Mouse (Mus musculus) forebrain, embryonic 15.5 days (tissue): ENCODE data around the gene Mst1. TPM values are rescaled to one million over a fixed set of nuclear protein-coding genes. Genes with fewer than 3 reads are reported as not detected.

Experiments
- ATAC-seq: fragments of 200-750 bp; cut with Nextera tagmentation; replicated peaks from 2 replicates; pipeline ENCODE4 v1.8.0; 2017; ENCODE audit warnings: mild to moderate bottlenecking, moderate TSS enrichment, moderate library complexity
- H3K27ac ChIP-seq: fragments of 300-500 bp; sonication (generic); replicated peaks from 2 replicates; pipeline ENCODE4 v1.5.1; 2015; ENCODE audit warnings: mild to moderate bottlenecking, inconsistent platforms
- H3K27me3 ChIP-seq: fragments of 300-500 bp; sonication (generic); 2 replicates; pipeline ENCODE4 v1.6.1; 2015; ENCODE audit warnings: inconsistent platforms
- H3K36me3 ChIP-seq: fragments of 300-500 bp; sonication (generic); 2 replicates; pipeline ENCODE4 v1.6.1; 2015; ENCODE audit warnings: mild to moderate bottlenecking, inconsistent platforms
- H3K4me1 ChIP-seq: fragments of 300-500 bp; sonication (generic); 2 replicates; pipeline ENCODE4 v1.6.1; 2015; ENCODE audit warnings: inconsistent platforms
- H3K4me2 ChIP-seq: fragments of 300-500 bp; sonication (generic); replicated peaks from 2 replicates; pipeline ENCODE4 v1.6.1; 2015; ENCODE audit warnings: mild to moderate bottlenecking, inconsistent platforms
- H3K4me3 ChIP-seq: fragments of 300-500 bp; sonication (generic); 2 replicates; pipeline ENCODE4 v1.5.1; 2015; ENCODE audit warnings: mild to moderate bottlenecking, inconsistent platforms
- H3K9ac ChIP-seq: fragments of 300-500 bp; sonication (generic); replicated peaks from 2 replicates; pipeline ENCODE4 v1.6.1; 2015; ENCODE audit warnings: mild to moderate bottlenecking, inconsistent platforms
- H3K9me3 ChIP-seq: fragments of 300-500 bp; sonication (generic); 2 replicates; pipeline ENCODE4 v1.6.1; 2016; ENCODE audit warnings: inconsistent platforms
- WGBS: fragments of 180-500 bp; shearing (Covaris S2); methylation state at CpG from one replicate; pipeline ENCODE4 v1.1.7; 2015; ENCODE audit warnings: mixed read lengths; 5-methylcytosine and 5-hydroxymethylcytosine counted together
- microRNA-seq: library from miRNA; unstranded; fragments of <30 nt; microRNA quantifications from one replicate; pipeline ENCODE4, GENCODE M21; 2016
- polyA plus RNA-seq: library from polyadenylated mRNA; unstranded; fragments of >200 nt; fragmentation: Nextera tagmentation; extraction: Ambion mirVana; gene quantifications from 2 replicates; pipeline ENCODE4 v1.2.1, GENCODE M21; 2015

Mst1 gene
- polyA plus RNA-seq, 1 experiment from 2014 or later = not detected

DNA sequence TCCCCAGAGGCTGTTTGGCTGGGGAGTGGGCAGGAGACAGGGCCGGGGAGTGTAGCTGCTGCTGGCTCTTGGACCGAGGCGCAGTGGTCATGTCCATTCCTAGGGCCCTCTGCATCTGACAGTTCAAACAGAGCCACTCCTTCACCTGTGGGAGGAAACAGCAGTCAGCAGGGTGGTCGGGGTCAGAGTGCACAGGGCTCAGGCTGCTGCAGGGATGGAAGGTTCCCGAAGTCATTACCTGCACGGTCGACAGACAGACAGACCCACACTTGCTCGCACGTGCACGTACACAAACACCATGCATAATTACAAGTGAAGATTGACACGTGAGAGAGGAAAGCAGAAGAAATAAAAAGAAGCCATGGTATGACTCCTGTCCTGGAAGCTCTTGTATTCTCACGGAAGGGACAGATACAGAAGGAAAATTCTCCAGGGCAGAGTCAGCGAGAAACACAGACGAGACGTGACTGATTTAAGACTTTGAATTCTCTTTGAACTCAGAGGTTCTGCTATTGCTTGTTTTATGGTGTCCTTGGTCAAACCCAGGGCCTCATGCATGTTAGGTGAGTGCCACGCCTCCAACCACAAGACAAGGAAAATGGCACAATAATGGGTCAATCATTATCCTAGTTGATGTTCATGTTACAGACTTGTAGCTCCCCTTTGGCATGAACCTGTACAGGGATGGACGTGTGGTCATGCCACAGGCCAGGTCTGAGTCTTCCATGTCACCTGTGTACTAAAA is 46.4 kb downstream of the Mst1 start:
- Histone ChIP-seq H3K27me3 (no peaks in the 10 kb centered on the region), H3K4me2 (no peak overlapping the region), H3K9me3 (no peaks in the 10 kb centered on the region), H3K4me1 (no peaks in the 10 kb centered on the region), H3K27ac (no peak overlapping the region), H3K36me3 (peaks cover 9% of the 10 kb centered on the region; the same call in 1 of the 2 replicates), H3K9ac (no peak overlapping the region), H3K4me3 (no peak overlapping the region)
- 87% methylated on average over 17 of the region's 17 CpGs for WGBS
- ATAC-seq = no peak

DNA sequence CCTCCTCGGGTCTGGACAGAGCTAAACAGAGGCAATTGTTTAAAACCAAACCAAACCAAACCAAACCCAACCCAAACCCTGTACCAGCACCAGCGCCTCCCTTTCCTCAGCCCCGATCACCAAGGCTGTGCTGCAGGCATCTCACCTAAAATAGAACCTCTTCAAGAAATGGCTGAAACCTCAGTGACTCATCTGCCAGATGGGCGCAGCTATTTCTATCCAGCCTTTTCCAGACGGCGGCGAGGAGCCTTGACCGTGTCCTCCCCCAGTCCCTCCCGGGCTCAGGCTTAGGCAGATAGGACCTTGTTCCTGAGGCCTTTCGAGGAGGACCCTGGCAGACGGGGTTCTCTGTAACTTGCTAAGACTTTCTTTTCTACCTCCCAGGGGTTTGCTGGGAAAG is 48.0 kb downstream of the Mst1 start:
- H3K4me1 ChIP-seq = no peaks in the 10 kb centered on the region
- H3K36me3 ChIP-seq = peaks cover 9% of the 10 kb centered on the region; the same call in 1 of the 2 replicates
- H3K9me3 ChIP-seq = no peaks in the 10 kb centered on the region
- ATAC-seq = no peak
- H3K4me2 ChIP-seq = no peak overlapping the region
- WGBS = 88% methylated on average over 11 of the region's 11 CpGs
- H3K27me3 ChIP-seq = no peaks in the 10 kb centered on the region
- no peak overlapping the region for H3K27ac ChIP-seq
- no peak overlapping the region for H3K9ac ChIP-seq
- no peak overlapping the region for H3K4me3 ChIP-seq

DNA sequence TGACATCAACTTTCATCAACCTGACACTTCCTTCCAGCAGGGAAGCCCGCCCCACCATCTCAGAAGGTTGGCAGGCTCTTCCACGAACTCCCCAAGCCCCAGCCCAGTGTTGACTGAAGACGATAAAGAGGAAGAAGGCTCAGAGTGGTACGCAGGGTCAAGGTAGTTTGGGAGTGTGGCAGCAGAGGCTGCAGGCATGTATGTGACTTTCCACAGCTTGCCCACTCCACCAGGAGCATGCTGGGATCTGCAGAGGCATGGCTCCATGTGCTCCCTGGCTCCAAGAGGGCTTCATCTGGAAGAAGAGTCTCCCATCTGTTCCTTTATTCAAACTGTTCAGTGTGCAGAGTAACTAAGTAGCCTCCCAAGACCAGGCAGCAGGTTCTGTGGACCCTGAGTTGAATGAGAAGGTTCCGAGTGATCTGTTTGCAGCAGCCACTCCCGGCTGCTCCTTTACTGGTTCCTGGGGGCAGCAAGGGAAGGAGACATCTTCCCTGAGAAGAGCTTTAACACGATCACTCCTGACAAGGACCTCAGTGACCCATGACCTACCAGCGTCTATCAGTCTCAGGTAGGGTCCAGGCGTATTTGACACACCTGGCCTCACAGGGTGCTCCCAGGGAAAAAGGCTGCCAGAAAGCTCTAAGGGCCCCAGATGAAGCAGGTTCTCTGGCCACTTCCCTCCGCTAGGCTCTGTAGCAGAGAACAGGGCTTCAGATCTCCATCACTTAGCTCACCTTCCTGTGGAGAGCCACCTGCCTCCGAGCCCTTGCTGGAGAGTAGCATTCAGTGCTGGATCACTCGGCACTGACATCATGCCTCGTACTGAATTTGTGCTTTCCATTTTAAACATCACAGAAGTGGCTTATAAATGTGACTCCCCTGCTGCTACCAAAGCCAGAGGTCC is 49.1 kb downstream of the Mst1 start:
- H3K36me3 ChIP-seq = peaks cover 9% of the 10 kb centered on the region; the same call in 1 of the 2 replicates
- no peak for ATAC-seq
- WGBS = 84% methylated on average over 13 of the region's 13 CpGs

DNA sequence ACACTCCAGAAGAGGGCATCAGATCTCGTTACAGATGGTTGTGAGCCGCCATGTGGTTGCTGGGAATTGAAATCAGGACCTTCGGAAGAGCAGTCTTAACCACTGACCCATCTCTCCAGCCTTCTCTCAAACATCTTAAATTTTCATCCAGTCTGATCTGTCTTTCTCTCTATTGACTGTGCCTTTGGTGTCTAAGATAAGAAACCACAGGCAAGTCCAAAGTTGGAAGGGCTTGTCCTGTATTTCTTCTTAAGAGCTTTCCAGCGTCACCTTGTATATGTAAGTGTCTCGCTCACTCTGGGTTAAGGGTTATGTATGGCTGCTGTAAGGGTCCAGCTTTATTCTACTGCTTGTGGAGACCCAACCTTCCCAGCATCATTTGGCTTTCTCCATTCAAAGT is 51.3 kb downstream of the Mst1 start:
- H3K4me3 ChIP-seq = no peak overlapping the region
- no peaks in the 10 kb centered on the region for H3K4me1 ChIP-seq
- no peak overlapping the region for H3K4me2 ChIP-seq
- H3K9ac ChIP-seq = no peak overlapping the region
- no peak for ATAC-seq
- no peaks in the 10 kb centered on the region for H3K9me3 ChIP-seq
- H3K36me3 ChIP-seq = no peaks in the 10 kb centered on the region
- WGBS = 90% methylated on average over 5 of the region's 5 CpGs
- no peaks in the 10 kb centered on the region for H3K27me3 ChIP-seq
- H3K27ac ChIP-seq = no peak overlapping the region

More for the DNA sequence above, 49.1 kb downstream of the Mst1 start:
- Histone ChIP-seq H3K4me3 (no peak overlapping the region), H3K9me3 (no peaks in the 10 kb centered on the region), H3K4me2 (no peak overlapping the region), H3K4me1 (no peaks in the 10 kb centered on the region), H3K9ac (no peak overlapping the region), H3K27ac (no peak overlapping the region), H3K27me3 (no peaks in the 10 kb centered on the region)

DNA sequence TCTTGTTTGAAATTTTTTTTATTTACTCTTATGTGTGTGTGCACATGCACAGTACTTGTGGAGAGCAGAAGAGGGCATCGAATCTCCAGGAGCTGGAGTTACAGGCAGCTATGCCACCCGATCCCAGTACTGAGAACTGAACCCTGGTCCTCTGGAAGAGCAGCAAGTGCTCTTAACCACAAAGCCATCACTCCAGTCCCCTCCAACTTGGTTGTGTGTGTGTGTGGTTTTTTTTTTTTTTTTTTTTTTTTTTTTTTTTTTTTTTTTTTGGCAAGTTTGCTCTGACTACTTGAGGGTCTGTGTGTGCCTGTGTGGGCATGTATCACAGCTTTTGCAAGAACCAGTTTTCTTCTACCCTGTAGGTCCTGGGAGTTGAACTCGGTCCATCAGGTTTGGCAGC is 52.1 kb downstream of the Mst1 start:
- no peaks in the 10 kb centered on the region; the same call in 1 of the 2 replicates for H3K36me3 ChIP-seq
- H3K27me3 ChIP-seq = no peaks in the 10 kb centered on the region
- H3K4me3 ChIP-seq = no peak overlapping the region
- no peaks in the 10 kb centered on the region for H3K4me1 ChIP-seq
- 96% methylated on average over 3 of the region's 3 CpGs for WGBS
- H3K4me2 ChIP-seq = no peak overlapping the region
- no peak for ATAC-seq
- H3K9ac ChIP-seq = no peak overlapping the region
- no peaks in the 10 kb centered on the region for H3K9me3 ChIP-seq
- H3K27ac ChIP-seq = no peak overlapping the region

DNA sequence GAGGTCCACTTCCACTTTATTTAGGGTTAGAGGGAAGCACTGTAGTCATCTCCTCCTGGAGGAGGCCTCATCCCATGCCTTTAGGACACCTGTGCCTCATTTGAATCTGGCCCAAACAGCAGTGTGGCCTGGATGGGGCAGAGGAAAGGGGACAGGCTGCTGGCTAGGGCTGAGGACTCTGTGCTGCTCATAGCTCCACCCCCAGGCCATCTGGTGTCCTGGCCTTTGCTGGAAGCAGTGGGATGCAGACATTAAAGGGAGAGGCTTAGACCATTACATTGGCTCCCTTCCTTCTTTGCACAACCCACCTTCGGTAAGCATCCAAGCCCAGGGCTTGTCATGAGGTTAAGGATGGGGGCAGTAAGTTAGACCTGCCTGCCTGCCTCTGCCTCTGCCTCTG is 53.2 kb downstream of the Mst1 start:
- 67% methylated on average over 1 of the region's 1 CpGs for WGBS
- H3K4me2 ChIP-seq = no peak overlapping the region
- H3K36me3 ChIP-seq = peaks cover 6% of the 10 kb centered on the region; the same call in 1 of the 2 replicates
- H3K9ac ChIP-seq = no peak overlapping the region
- H3K27me3 ChIP-seq = no peaks in the 10 kb centered on the region
- no peak overlapping the region for H3K27ac ChIP-seq
- no peaks in the 10 kb centered on the region for H3K9me3 ChIP-seq
- H3K4me1 ChIP-seq = no peaks in the 10 kb centered on the region
- no peak for ATAC-seq
- H3K4me3 ChIP-seq = no peak overlapping the region

Small RNA genes within 50 kb of the gene (microRNA-seq; reads per million reads assigned to microRNA genes)
- gene Gm47303 = not detected
- gene Mir7088 = not detected

Other genes starting within 250 kb of the Mst1 start
- gene Rbm6, start 207.2 kb upstream of the Mst1 start, polyA plus RNA-seq = 115 and 125 TPM in 2 replicates
- 24.0 and 24.5 TPM in 2 replicates for gene Mon1a, start 192.3 kb upstream of the Mst1 start, polyA plus RNA-seq
- 1.0 and 1.9 TPM in 2 replicates for gene Mst1r, start 173.6 kb upstream of the Mst1 start, polyA plus RNA-seq
- not detected in 2 replicates for gene Actl11, start 152.0 kb upstream of the Mst1 start, polyA plus RNA-seq
- gene Camkv, start 144.8 kb upstream of the Mst1 start, polyA plus RNA-seq = 79.1 and 83.4 TPM in 2 replicates
- 14.0 and 15.7 TPM in 2 replicates for gene Traip, start 130.3 kb upstream of the Mst1 start, polyA plus RNA-seq
- gene Uba7, start 104.9 kb upstream of the Mst1 start, polyA plus RNA-seq = 2.5 and 2.9 TPM in 2 replicates
- 0.64 and 0.83 TPM in 2 replicates for gene Gm20661, start 97.4 kb upstream of the Mst1 start, polyA plus RNA-seq
- gene Inka1, start 94.6 kb upstream of the Mst1 start, polyA plus RNA-seq = 12.6 and 12.8 TPM in 2 replicates
- 0.36 and 1.7 TPM in 2 replicates for gene Cdhr4, start 87.9 kb upstream of the Mst1 start, polyA plus RNA-seq
- gene Gm20662, start 84.1 kb upstream of the Mst1 start, polyA plus RNA-seq = 0.69 TPM in 1 of 2 replicates, not detected in the other
- 101 and 109 TPM in 2 replicates for gene Ip6k1, start 77.9 kb upstream of the Mst1 start, polyA plus RNA-seq
- 19.9 and 22.2 TPM in 2 replicates for gene Gmppb, start 31.2 kb upstream of the Mst1 start, polyA plus RNA-seq
- gene Amigo3, start 27.3 kb upstream of the Mst1 start, polyA plus RNA-seq = 3.2 and 3.4 TPM in 2 replicates
- gene Rnf123, start 2.9 kb downstream of the Mst1 start, polyA plus RNA-seq = 45.4 and 49.0 TPM in 2 replicates
- 42.3 and 50.5 TPM in 2 replicates for gene Apeh, start 14.2 kb downstream of the Mst1 start, polyA plus RNA-seq
- gene Bsn, start 109.9 kb downstream of the Mst1 start, polyA plus RNA-seq = 7.3 and 7.9 TPM in 2 replicates
- gene Dag1, start 183.5 kb downstream of the Mst1 start, polyA plus RNA-seq = 53.5 and 53.6 TPM in 2 replicates
- gene Nicn1, start 210.0 kb downstream of the Mst1 start, polyA plus RNA-seq = 120 and 133 TPM in 2 replicates
- 23.8 and 24.5 TPM in 2 replicates for gene Amt, start 216.4 kb downstream of the Mst1 start, polyA plus RNA-seq
- 296 and 306 TPM in 2 replicates for gene Rhoa, start 225.7 kb downstream of the Mst1 start, polyA plus RNA-seq
- 35.2 and 36.6 TPM in 2 replicates for gene Tcta, start 225.7 kb downstream of the Mst1 start, polyA plus RNA-seq